Mouse (Mus musculus): ENCODE results near the gene Magee1. TPM values are rescaled to one million over a fixed set of nuclear protein-coding genes. Genes with fewer than 3 reads are reported as not detected.
A peak's percentile ranks its signal among the peaks of the same experiment; 100 is the strongest.
"Not testable (repeated sequence)": the region's sequence is repeated elsewhere in the genome, so short reads cannot be mapped to it uniquely, and the experiment has no call there.

The Magee1 gene
- 2.7 and 3.8 TPM in 2 replicates for polyA plus RNA-seq (2012; rRNA removed)

DNA sequence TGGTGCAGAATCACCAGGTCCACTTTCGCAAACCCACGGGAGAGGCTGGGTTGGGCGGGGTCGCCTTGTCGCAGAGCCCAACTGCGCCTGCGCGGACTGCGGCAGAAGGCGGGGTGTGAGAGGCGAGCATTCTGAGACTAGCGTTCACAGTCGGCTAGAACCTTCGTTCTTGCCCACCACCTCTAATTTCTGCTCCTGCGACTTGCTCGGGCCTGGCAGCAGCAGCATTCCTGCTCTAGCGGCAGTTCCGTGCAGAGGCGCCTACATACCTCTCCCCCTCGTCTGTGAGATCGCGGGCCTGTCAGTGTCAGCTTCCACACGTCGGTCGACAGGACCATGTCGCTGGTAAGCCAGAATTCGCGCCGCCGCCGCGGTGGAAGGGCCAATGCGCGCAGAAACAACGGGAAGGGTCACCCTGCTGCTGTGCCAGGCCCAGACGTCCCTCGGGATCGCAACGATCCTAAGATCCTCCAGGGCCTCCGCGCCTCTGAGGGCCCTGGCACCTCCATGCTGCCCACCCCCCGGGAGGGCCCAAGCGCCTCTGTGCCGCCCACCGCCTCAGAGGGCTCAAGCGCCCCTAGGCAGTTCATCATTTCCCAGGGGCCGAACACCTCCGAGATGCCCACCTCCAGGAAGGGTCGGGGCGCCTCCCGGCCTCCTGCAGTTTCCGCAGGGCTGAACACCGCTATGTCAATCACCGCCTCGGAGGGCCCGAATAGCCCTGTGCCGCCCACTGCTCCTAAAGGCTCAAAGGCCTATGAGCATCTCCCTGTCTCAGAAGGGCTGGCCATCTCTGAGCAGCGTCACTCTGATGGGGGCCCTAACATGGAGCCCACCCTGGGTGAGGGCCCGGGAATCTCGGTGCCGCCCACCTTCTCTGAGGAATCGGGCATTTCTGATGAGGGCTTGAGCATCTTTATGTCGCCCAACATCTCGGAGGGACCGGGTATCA lies at the start of gene Magee1:
Magee1 (plus strand) TSS at position 104 of the 952 bp plus-strand sequence.
- TF ChIP-seq POLR2A (IDR thresholded peaks at IDR 0.05; ENCODE audit: low read depth, low read length) (no peak), CTCF (IDR thresholded peaks at IDR 0.05; ENCODE audit: extremely low read depth, insufficient read depth, insufficient read length, insufficient replicate concordance) (no peak)
- WGBS, result 23% methylated on average over 65 of the region's 65 CpGs
- DNase-seq (ENCODE audit: low read depth in 1 of 2, low spot score in 2 of 2), result peak in 1 of 2 experiments; percentile 50
- no peaks in the 10 kb centered on the region for H3K27me3 ChIP-seq (ENCODE audit: control insufficient read depth, insufficient read depth, low read length)
- no peaks in the 10 kb centered on the region; the same call in none of the 2 replicates for H3K4me1 ChIP-seq (ENCODE audit: control insufficient read depth, insufficient read depth, insufficient read length)
- H3K36me3 ChIP-seq (ENCODE audit: control insufficient read depth, insufficient read depth, low read length), result no peaks in the 10 kb centered on the region
- H3K4me3 ChIP-seq (ENCODE audit: extremely low read depth, insufficient read depth, insufficient read length), result peak within 1 kb of the TSS; percentile 61
- no peak within 1 kb of the TSS for H3K27ac ChIP-seq (ENCODE audit: insufficient read depth, low read length)

DNA sequence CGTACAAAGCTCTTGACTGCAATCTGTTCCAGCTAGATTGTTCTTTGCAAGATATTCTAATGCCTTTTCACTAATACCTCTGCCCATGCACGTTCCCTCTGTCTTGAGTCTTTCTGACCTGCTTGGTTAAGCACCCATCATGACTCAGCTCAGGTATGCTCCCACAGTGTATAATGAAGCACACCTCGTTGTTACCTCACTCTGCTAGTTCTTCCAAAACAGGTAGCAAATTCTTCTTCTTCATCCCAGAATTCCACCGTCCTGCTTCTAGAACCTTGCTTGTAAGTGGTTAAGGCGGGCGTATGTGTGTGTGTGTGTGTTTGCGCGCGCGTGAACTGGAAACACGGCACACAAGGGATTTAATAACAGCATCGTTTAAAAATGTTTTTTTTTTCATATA lies 41.0 kb upstream of the Magee1 start:
- no peaks in the 10 kb centered on the region; the same call in 1 of the 2 replicates for H3K36me3 ChIP-seq (ENCODE audit: control insufficient read depth, insufficient read depth, low read length)
- no peak overlapping the region for H3K27ac ChIP-seq (ENCODE audit: insufficient read depth, low read length)
- no peaks in the 10 kb centered on the region for H3K4me1 ChIP-seq (ENCODE audit: control insufficient read depth, insufficient read depth, insufficient read length)
- peak overlapping the region; percentile 25 for H3K4me3 ChIP-seq (ENCODE audit: extremely low read depth, insufficient read depth, insufficient read length)
- H3K27me3 ChIP-seq (ENCODE audit: control insufficient read depth, insufficient read depth, low read length), result no peaks in the 10 kb centered on the region
- 8% methylated on average over 12 of the region's 12 CpGs for WGBS
- no peak for TF ChIP-seq CTCF (IDR thresholded peaks at IDR 0.05; ENCODE audit: extremely low read depth, insufficient read depth, insufficient read length, insufficient replicate concordance)
- TF ChIP-seq POLR2A (IDR thresholded peaks at IDR 0.05; ENCODE audit: low read depth, low read length), result no peak
- no peak for DNase-seq (ENCODE audit: low read depth in 1 of 2, low spot score in 2 of 2)

DNA sequence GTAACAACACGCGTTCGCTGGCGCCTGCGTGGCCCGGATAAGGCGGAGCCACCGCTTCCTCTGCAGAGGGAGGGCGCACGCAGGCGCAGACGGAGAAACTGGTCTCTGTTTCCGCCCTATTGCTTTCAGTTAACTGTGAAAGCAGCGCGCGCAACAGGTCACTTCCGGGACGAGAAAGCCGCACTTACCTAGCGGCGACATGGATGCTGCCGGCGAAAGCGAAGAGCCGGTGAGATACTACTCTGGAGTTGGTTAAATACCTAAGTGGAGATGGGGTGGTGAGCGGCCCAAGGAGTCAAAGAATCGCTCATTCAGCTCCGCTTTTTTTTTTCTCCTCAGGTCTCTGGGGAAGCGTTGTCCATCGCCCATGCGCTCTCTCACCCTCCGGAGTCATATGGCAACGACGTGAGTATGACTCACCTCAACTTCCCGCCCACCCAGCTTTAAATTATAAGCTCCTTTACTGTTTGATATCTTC lies 40.5 kb upstream of the Magee1 start, which contains the start of gene Pbdc1:
Pbdc1 (plus strand) TSS at position 142 of the 478 bp plus-strand sequence.
- H3K4me3 ChIP-seq (ENCODE audit: extremely low read depth, insufficient read depth, insufficient read length), result peak within 1 kb of the TSS; percentile 81
- H3K27ac ChIP-seq (ENCODE audit: insufficient read depth, low read length), result peak within 1 kb of the TSS; percentile 86
- TF ChIP-seq POLR2A (IDR thresholded peaks at IDR 0.05; ENCODE audit: low read depth, low read length), result peak; percentile 31
- TF ChIP-seq CTCF (IDR thresholded peaks at IDR 0.05; ENCODE audit: extremely low read depth, insufficient read depth, insufficient read length, insufficient replicate concordance), result no peak
- no peaks in the 10 kb centered on the region for H3K27me3 ChIP-seq (ENCODE audit: control insufficient read depth, insufficient read depth, low read length)
- WGBS, result 3% methylated on average over 35 of the region's 35 CpGs
- peak; percentile 82 to 85 for DNase-seq (ENCODE audit: low read depth in 1 of 2, low spot score in 2 of 2)
- H3K36me3 ChIP-seq (ENCODE audit: control insufficient read depth, insufficient read depth, low read length), result no peaks in the 10 kb centered on the region; the same call in 1 of the 2 replicates
- no peaks in the 10 kb centered on the region for H3K4me1 ChIP-seq (ENCODE audit: control insufficient read depth, insufficient read depth, insufficient read length)

DNA sequence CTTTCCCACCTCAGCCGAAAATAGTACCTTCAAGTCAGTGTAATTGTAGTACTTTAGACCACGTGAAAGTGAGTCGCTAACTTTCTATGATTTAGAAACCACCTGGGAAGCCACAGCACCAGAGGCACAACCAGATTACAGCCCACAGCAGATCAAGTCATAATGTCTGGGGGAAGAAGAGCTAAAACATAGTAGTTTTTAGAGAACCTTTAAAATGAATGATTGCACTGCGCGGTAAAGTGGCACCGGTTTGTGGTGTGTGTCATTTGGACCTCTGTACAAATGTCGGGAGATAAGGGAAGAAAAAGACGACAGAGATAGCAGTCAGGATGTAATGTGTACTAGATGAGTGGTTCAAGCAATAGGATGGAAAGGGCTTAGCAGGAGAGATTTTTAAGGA lies 40.1 kb upstream of the Magee1 start:
- DNase-seq (ENCODE audit: low read depth in 1 of 2, low spot score in 2 of 2), result no peak
- WGBS, result 4% methylated on average over 8 of the region's 8 CpGs
- peak overlapping the region; percentile 86; the same call in 1 of the 2 replicates for H3K27ac ChIP-seq (ENCODE audit: insufficient read depth, low read length)

DNA sequence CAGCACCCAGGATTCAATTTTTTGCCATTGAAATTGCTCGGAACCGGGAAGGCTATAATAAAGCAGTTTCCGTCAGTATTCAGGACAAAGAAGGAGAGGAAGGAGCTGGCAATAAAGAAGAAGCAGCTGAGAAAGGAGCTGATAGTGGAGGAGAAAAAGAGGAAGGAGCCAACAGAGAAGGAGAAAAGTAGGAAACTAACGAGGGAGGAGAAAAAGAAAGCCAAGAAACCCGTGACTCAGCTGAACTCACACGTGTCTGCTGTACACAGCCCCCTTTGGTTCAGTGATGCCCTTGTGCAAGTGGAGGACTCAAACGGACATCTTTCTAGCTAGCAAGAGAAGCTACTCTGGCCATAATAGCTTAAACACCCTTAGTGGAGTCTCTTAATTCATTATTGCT lies 37.2 kb upstream of the Magee1 start:
- H3K27me3 ChIP-seq (ENCODE audit: control insufficient read depth, insufficient read depth, low read length); H3K4me1 ChIP-seq (ENCODE audit: control insufficient read depth, insufficient read depth, insufficient read length); H3K27ac ChIP-seq (ENCODE audit: insufficient read depth, low read length); DNase-seq (ENCODE audit: low read depth in 1 of 2, low spot score in 2 of 2); H3K36me3 ChIP-seq (ENCODE audit: control insufficient read depth, insufficient read depth, low read length); H3K4me3 ChIP-seq (ENCODE audit: extremely low read depth, insufficient read depth, insufficient read length): not testable (repeated sequence)
- WGBS, result 87% methylated on average over 7 of the region's 7 CpGs

More for the DNA sequence above, 40.1 kb upstream of the Magee1 start:
- no peaks in the 10 kb centered on the region for H3K27me3 ChIP-seq (ENCODE audit: control insufficient read depth, insufficient read depth, low read length)
- no peaks in the 10 kb centered on the region for H3K4me1 ChIP-seq (ENCODE audit: control insufficient read depth, insufficient read depth, insufficient read length)
- no peaks in the 10 kb centered on the region; the same call in 1 of the 2 replicates for H3K36me3 ChIP-seq (ENCODE audit: control insufficient read depth, insufficient read depth, low read length)
- no peak for TF ChIP-seq POLR2A (IDR thresholded peaks at IDR 0.05; ENCODE audit: low read depth, low read length)
- H3K4me3 ChIP-seq (ENCODE audit: extremely low read depth, insufficient read depth, insufficient read length), result peak overlapping the region; percentile 81

DNA sequence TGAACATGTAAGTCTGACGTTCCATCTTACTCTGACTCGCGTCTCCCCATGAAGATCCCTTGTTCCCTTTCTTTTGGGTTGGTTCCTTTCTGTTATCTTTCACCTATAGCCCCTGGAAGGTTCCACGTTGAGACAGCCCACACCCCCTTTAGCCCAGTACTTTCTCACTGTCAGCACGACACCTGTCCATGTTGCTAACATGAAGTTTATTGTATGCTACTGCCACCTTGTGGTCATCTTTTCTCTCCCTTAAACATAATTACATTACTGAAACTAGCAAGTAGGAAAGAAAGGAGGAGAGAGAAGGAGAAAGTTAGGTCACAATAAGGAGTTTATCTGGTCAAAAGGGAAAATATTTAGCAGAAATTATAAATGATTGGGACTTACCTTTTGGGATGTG lies 16.0 kb upstream of the Magee1 start:
- Histone ChIP-seq H3K27ac (ENCODE audit: insufficient read depth, low read length) (no peak overlapping the region), H3K36me3 (ENCODE audit: control insufficient read depth, insufficient read depth, low read length) (no peaks in the 10 kb centered on the region), H3K4me1 (ENCODE audit: control insufficient read depth, insufficient read depth, insufficient read length) (peaks cover 2% of the 10 kb centered on the region; the same call in 1 of the 2 replicates), H3K27me3 (ENCODE audit: control insufficient read depth, insufficient read depth, low read length) (no peaks in the 10 kb centered on the region), H3K4me3 (ENCODE audit: extremely low read depth, insufficient read depth, insufficient read length) (no peak overlapping the region)
- 53% methylated on average over 5 of the region's 5 CpGs for WGBS
- TF ChIP-seq POLR2A (IDR thresholded peaks at IDR 0.05; ENCODE audit: low read depth, low read length), result no peak
- no peak for TF ChIP-seq CTCF (IDR thresholded peaks at IDR 0.05; ENCODE audit: extremely low read depth, insufficient read depth, insufficient read length, insufficient replicate concordance)
- no peak for DNase-seq (ENCODE audit: low read depth in 1 of 2, low spot score in 2 of 2)

DNA sequence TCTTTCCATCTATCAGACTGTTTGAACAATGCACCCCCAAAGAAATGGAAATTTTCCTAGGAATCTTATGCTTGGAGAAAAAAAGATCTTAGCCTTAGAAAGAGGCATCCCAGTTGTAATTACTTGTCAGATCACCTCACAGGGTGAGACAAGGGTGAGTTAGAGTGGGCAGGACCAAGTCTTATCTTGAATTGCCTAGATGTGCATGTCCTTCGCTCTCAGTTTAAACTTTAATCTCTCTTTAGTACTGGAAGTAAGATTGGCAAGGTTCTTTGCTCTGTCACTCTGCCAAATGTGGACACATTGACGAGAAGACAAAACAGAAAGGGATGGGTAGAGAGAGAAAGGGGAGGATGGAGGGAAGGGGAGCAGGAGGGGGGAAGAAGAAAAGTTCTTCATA lies 5.2 kb upstream of the Magee1 start:
- Histone ChIP-seq H3K27me3 (ENCODE audit: control insufficient read depth, insufficient read depth, low read length) (no peaks in the 10 kb centered on the region), H3K4me1 (ENCODE audit: control insufficient read depth, insufficient read depth, insufficient read length) (no peaks in the 10 kb centered on the region; the same call in 1 of the 2 replicates)

More for the DNA sequence above, 5.2 kb upstream of the Magee1 start:
- Histone ChIP-seq H3K27ac (ENCODE audit: insufficient read depth, low read length) (no peak overlapping the region), H3K36me3 (ENCODE audit: control insufficient read depth, insufficient read depth, low read length) (no peaks in the 10 kb centered on the region), H3K4me3 (ENCODE audit: extremely low read depth, insufficient read depth, insufficient read length) (no peak overlapping the region)
- TF ChIP-seq CTCF (IDR thresholded peaks at IDR 0.05; ENCODE audit: extremely low read depth, insufficient read depth, insufficient read length, insufficient replicate concordance) (no peak), POLR2A (IDR thresholded peaks at IDR 0.05; ENCODE audit: low read depth, low read length) (no peak)
- no peak for DNase-seq (ENCODE audit: low read depth in 1 of 2, low spot score in 2 of 2)
- 81% methylated on average over 2 of the region's 2 CpGs for WGBS
